Mouse (Mus musculus): ENCODE data around the gene Krt34.

DNA sequence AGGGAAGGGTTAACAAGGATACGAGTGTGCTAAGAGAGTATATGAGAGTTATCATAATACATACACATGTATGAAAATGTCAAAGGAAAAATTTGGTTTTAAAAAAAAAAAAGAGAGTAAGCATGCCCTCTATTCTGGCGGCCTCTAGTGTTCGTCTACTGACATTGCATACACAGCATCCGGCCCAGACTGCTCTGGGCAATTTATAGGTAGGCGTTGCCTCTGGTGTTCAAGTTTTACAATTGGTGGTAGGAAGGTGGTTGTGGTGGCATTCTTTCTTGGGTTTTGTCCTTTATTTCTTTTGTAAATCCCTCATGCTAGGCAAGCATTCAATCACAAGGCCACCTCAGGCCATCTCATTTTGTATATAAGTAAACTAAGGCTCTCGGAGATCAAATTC is 36.5 kb downstream of the Krt34 start:
- no peak for TF ChIP-seq POLR2A (IDR thresholded peaks at IDR 0.05; ENCODE audit: control insufficient read depth, low read depth, low read length)
- TF ChIP-seq CTCF (IDR thresholded peaks at IDR 0.05; ENCODE audit: control insufficient read depth, insufficient read depth, insufficient replicate concordance, low read depth, low read length) = peak; percentile 50; the same call in 1 of the 2 replicates

All from testis, adult 2 months (tissue).